Mouse (Mus musculus) forebrain, postnatal 0 days (tissue): ENCODE measurements at regions not wholly inside any gene's neighbourhood (a gene's known extent, or its start where the extent isn't known, plus 50 kb on each side); places are given as distances from the start of the nearest gene placed in this dataset.

Experiments
- ATAC-seq: fragments of 200-750 bp; cut with Nextera tagmentation; 2 replicates; pipeline ENCODE4 v1.8.0; 2017; ENCODE audit warnings: mild to moderate bottlenecking, moderate library complexity
- DNase-seq: peaks from one replicate; pipeline ENCODE4 v3.0.0-alpha.2; 2015
- H3K27ac ChIP-seq: fragments of 300-500 bp; sonication (generic); 2 replicates; pipeline ENCODE4 v1.5.1; 2014; ENCODE audit warnings: low read depth, mild to moderate bottlenecking, antibody characterized with exemption, low read length, moderate library complexity, mixed read lengths
- H3K27me3 ChIP-seq: fragments of 300-500 bp; sonication (generic); 2 replicates; pipeline ENCODE4 v1.6.1; 2014; ENCODE audit warnings: mild to moderate bottlenecking, low read length, mixed read lengths; ENCODE audit not compliant: insufficient read depth
- H3K36me3 ChIP-seq: fragments of 300-500 bp; sonication (generic); 2 replicates; pipeline ENCODE4 v1.6.1; 2014; ENCODE audit warnings: mild to moderate bottlenecking, moderate library complexity; ENCODE audit not compliant: insufficient read depth
- H3K4me1 ChIP-seq: fragments of 300-500 bp; sonication (generic); 2 replicates; pipeline ENCODE4 v1.6.1; 2014; ENCODE audit warnings: antibody characterized with exemption; ENCODE audit not compliant: insufficient read depth
- H3K4me2 ChIP-seq: fragments of 300-500 bp; sonication (generic); 2 replicates; pipeline ENCODE4 v1.6.1; 2014; ENCODE audit warnings: low read depth, mild to moderate bottlenecking, moderate library complexity
- H3K4me3 ChIP-seq: fragments of 300-500 bp; sonication (generic); 2 replicates; pipeline ENCODE4 v1.5.1; 2014; ENCODE audit warnings: low read depth, low read length, mixed read lengths
- H3K9ac ChIP-seq: fragments of 300-500 bp; sonication (generic); 2 replicates; pipeline ENCODE4 v1.6.1; 2014; ENCODE audit warnings: mild to moderate bottlenecking
- H3K9me3 ChIP-seq: fragments of 300-500 bp; sonication (generic); 2 replicates; pipeline ENCODE4 v1.6.1; 2016; ENCODE audit warnings: low read length
- CTCF ChIP-seq: sonication (generic); IDR thresholded peaks from 2 replicates; pipeline ENCODE4 v1.5.1; 2016; ENCODE audit warnings: antibody characterized with exemption, control low read depth, low read depth
- WGBS: fragments of 180-500 bp; shearing (Covaris S2); extraction: QIAGEN DNeasy Blood & Tissue Kit; methylation state at CpG from one replicate; pipeline ENCODE4 v1.1.7; 2014; 5-methylcytosine and 5-hydroxymethylcytosine counted together

GRCm38 (mm10) chr3:154513566-154513965 lies 82.9 kb upstream of the Cryz start:
- WGBS = 89% methylated on average over 4 of the region's 4 CpGs
- Histone ChIP-seq H3K9ac (no peak overlapping the region), H3K4me1 (no peaks in the 10 kb centered on the region), H3K36me3 (no peaks in the 10 kb centered on the region), H3K4me2 (no peak overlapping the region), H3K27ac (no peak overlapping the region), H3K9me3 (no peaks in the 10 kb centered on the region), H3K4me3 (no peak overlapping the region), H3K27me3 (no peaks in the 10 kb centered on the region)
- no peak for DNase-seq
- TF ChIP-seq CTCF = no peak
- no peak for ATAC-seq

DNA sequence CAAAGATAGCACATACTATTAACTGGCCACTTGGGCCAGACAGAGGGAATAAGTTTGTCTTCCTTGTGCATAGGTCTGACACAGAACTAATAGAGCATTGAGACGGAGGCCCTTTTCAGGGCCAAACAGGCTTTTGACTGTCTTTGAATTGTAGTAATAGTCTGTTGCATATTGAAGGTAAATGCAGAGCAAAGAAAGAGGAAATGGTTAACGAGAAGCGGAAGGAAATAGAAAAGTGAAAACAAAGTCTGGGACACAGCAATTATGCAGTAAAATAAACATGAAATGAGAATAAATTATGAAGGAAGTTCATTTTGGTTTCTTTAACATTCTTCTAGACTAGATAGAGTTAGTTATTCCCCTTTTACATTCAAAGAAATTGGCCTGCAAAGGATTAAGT lies 86.4 kb upstream of the Cryz start:
- Histone ChIP-seq H3K9me3 (no peaks in the 10 kb centered on the region), H3K9ac (no peak overlapping the region), H3K4me2 (no peak overlapping the region), H3K4me1 (no peaks in the 10 kb centered on the region), H3K4me3 (no peak overlapping the region), H3K27me3 (no peaks in the 10 kb centered on the region), H3K27ac (no peak overlapping the region), H3K36me3 (no peaks in the 10 kb centered on the region)
- ATAC-seq (no peak), DNase-seq (no peak)
- 45% methylated on average over 3 of the region's 3 CpGs for WGBS
- no peak for TF ChIP-seq CTCF

GRCm38 (mm10) chr3:154509394-154509793 lies 87.1 kb upstream of the Cryz start:
- H3K4me2 ChIP-seq = no peak overlapping the region
- no peak for DNase-seq

GRCm38 (mm10) chr3:154493387-154493920 lies 103.1 kb upstream of the Cryz start:
- DNase-seq (no peak), ATAC-seq (no peak)
- 55% methylated on average over 2 of the region's 2 CpGs for WGBS
- H3K4me2 ChIP-seq = no peak overlapping the region
- no peak overlapping the region for H3K27ac ChIP-seq
- H3K27me3 ChIP-seq = no peaks in the 10 kb centered on the region
- no peaks in the 10 kb centered on the region for H3K36me3 ChIP-seq
- H3K4me1 ChIP-seq = no peaks in the 10 kb centered on the region
- no peak for TF ChIP-seq CTCF
- H3K9ac ChIP-seq = no peak overlapping the region
- H3K4me3 ChIP-seq = no peak overlapping the region
- H3K9me3 ChIP-seq = no peaks in the 10 kb centered on the region

More at GRCm38 (mm10) chr3:154509394-154509793, 87.1 kb upstream of the Cryz start:
- Histone ChIP-seq H3K27me3 (no peaks in the 10 kb centered on the region), H3K27ac (no peak overlapping the region), H3K4me3 (no peak overlapping the region), H3K4me1 (no peaks in the 10 kb centered on the region), H3K36me3 (no peaks in the 10 kb centered on the region), H3K9me3 (no peaks in the 10 kb centered on the region), H3K9ac (no peak overlapping the region)
- WGBS = 73% methylated on average over 6 of the region's 6 CpGs
- TF ChIP-seq CTCF = no peak
- ATAC-seq = no peak

DNA sequence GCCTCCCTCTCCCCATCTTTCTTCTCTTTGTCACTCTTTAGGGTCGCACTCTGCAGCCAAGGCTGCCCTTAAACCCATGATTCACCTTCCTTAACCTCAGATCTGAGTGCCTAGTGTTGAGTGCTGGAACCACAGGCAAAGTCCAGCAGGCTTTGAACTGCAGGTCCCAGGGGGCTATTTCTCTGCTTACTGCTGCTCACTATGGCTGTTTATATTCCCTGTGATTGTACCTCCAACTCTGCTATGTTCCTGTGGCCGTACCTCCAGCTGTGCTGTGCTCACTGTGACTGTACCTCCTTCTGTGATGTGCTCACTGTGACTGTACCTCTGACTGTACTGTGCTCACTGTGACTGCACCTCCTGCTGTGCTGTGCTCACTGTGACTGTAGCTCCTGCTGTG lies 124.1 kb upstream of the Cryz start:
- no peaks in the 10 kb centered on the region for H3K27me3 ChIP-seq
- no peak overlapping the region for H3K9ac ChIP-seq
- 81% methylated on average over 2 of the region's 2 CpGs for WGBS
- TF ChIP-seq CTCF = no peak
- ATAC-seq = no peak
- H3K4me2 ChIP-seq = no peak overlapping the region
- H3K27ac ChIP-seq = no peak overlapping the region
- H3K36me3 ChIP-seq = no peaks in the 10 kb centered on the region
- no peak for DNase-seq
- no peaks in the 10 kb centered on the region for H3K9me3 ChIP-seq
- H3K4me3 ChIP-seq = no peak overlapping the region
- H3K4me1 ChIP-seq = peaks cover 3% of the 10 kb centered on the region; the same call in 1 of the 2 replicates

- Histone ChIP-seq H3K4me2 (peak overlapping the region; percentile 21; the same call in 1 of the 2 replicates), H3K4me3 (no peak overlapping the region), H3K27me3 (no peaks in the 10 kb centered on the region), H3K9me3 (no peaks in the 10 kb centered on the region), H3K36me3 (no peaks in the 10 kb centered on the region), H3K4me1 (peaks cover 5% of the 10 kb centered on the region; the same call in 1 of the 2 replicates), H3K9ac (no peak overlapping the region), H3K27ac (0 out of 2 replicates have a peak overlapping the region, but pooled peaks have one; percentile 17)
- TF ChIP-seq CTCF = no peak
- WGBS = 15% methylated on average over 13 of the region's 13 CpGs
- DNase-seq (peak; percentile 85), ATAC-seq (peak; percentile 94)
Observed at GRCm38 (mm10) chr3:154467581-154468374, 128.7 kb upstream of the Cryz start.

- no peaks in the 10 kb centered on the region for H3K27me3 ChIP-seq
- H3K4me1 ChIP-seq = no peaks in the 10 kb centered on the region
- H3K4me2 ChIP-seq = no peak overlapping the region
- H3K9me3 ChIP-seq = no peaks in the 10 kb centered on the region
- H3K27ac ChIP-seq = no peak overlapping the region
- H3K4me3 ChIP-seq = no peak overlapping the region
- no peak overlapping the region for H3K9ac ChIP-seq
- ATAC-seq (no peak), DNase-seq (no peak)
- no peak; the same call in 1 of the 2 replicates for TF ChIP-seq CTCF
- no peaks in the 10 kb centered on the region for H3K36me3 ChIP-seq
- 88% methylated on average over 9 of the region's 9 CpGs for WGBS
Observed at GRCm38 (mm10) chr3:154458208-154458607, 127.7 kb upstream of the Lhx8 start.
